Mouse (Mus musculus) stomach, embryonic 14.5 days (tissue): ENCODE measurements around the gene Jagn1. TPM values are rescaled to one million over a fixed set of nuclear protein-coding genes. Genes with fewer than 3 reads are reported as not detected.
A peak's percentile ranks its signal among the peaks of the same experiment; 100 is the strongest.

Source experiments
- ATAC-seq: fragments of 200-750 bp; cut with Nextera tagmentation; 2 replicates; pipeline ENCODE4 v1.8.0; 2017; ENCODE audit warnings: low read depth, moderate TSS enrichment; ENCODE audit not compliant: insufficient number of reproducible peaks, insufficient read depth, low FRiP score
- H3K27ac ChIP-seq: fragments of 300-500 bp; sonication (generic); 2 replicates; pipeline ENCODE4 v1.5.1; 2014; ENCODE audit warnings: mild to moderate bottlenecking, low read length, moderate library complexity, mixed read lengths
- H3K27me3 ChIP-seq: fragments of 300-500 bp; sonication (generic); 2 replicates; pipeline ENCODE4 v1.6.1; 2014; ENCODE audit warnings: low read length, control low read depth, mixed read lengths; ENCODE audit not compliant: control insufficient read depth, insufficient read depth
- H3K36me3 ChIP-seq: fragments of 300-500 bp; sonication (generic); 2 replicates; pipeline ENCODE4 v1.6.1; 2014; ENCODE audit warnings: mild to moderate bottlenecking, control low read depth, low read length, moderate library complexity, mixed read lengths; ENCODE audit not compliant: control insufficient read depth, insufficient read depth
- H3K4me1 ChIP-seq: fragments of 300-500 bp; sonication (generic); 2 replicates; pipeline ENCODE4 v1.6.1; 2014; ENCODE audit warnings: low read length, control low read depth, mixed read lengths; ENCODE audit not compliant: control insufficient read depth, insufficient read depth
- H3K4me2 ChIP-seq: fragments of 300-500 bp; sonication (generic); replicated peaks from 2 replicates; pipeline ENCODE4 v1.6.1; 2014; ENCODE audit warnings: low read depth, low read length, control low read depth
- H3K4me3 ChIP-seq: fragments of 300-500 bp; sonication (generic); 2 replicates; pipeline ENCODE4 v1.5.1; 2014; ENCODE audit warnings: low read depth, low read length, control low read depth
- H3K9ac ChIP-seq: fragments of 300-500 bp; sonication (generic); replicated peaks from 2 replicates; pipeline ENCODE4 v1.6.1; 2014; ENCODE audit warnings: low read depth, mild to moderate bottlenecking, control low read depth, low read length, moderate library complexity, mixed read lengths
- H3K9me3 ChIP-seq: fragments of 300-500 bp; sonication (generic); 2 replicates; pipeline ENCODE4 v1.6.1; 2016; ENCODE audit warnings: low read depth, low read length, control low read depth; ENCODE audit not compliant: control insufficient read depth
- WGBS: fragments of 180-500 bp; shearing (Covaris S2); extraction: QIAGEN DNeasy Blood & Tissue Kit; methylation state at CpG from one replicate; pipeline ENCODE4 v1.1.7; 2014; 5-methylcytosine and 5-hydroxymethylcytosine counted together
- microRNA-seq: library from miRNA; unstranded; fragments of <30 nt; microRNA quantifications from one replicate; pipeline ENCODE4, GENCODE M21; 2016
- polyA plus RNA-seq: library from polyadenylated mRNA; unstranded; fragments of >200 nt; fragmentation: Nextera tagmentation; extraction: Ambion mirVana; gene quantifications from 2 replicates; pipeline ENCODE4 v1.2.1, GENCODE M21; 2014

Jagn1 gene
- polyA plus RNA-seq, 1 experiment from 2014 or later = 78.6 TPM

DNA sequence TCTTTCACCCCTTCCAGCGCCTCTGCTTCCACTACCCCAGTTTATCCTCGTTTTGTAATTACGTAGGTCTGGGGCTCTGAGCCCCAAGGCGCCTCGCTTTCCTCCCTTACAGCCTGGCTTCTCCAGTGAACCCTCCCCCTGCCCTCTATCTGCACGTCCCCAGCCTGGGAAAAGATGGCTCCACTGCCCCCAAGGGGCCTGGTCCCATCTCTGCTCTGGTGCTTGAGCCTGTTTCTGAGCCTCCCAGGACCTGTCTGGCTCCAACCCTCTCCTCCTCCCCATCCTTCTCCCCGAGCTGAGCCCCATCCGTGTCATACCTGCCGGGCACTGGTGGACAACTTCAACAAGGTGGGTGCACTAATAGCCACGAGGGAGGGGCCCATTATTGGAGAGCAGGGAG lies 41.4 kb downstream of the Jagn1 start:
- H3K9me3 ChIP-seq = no peaks in the 10 kb centered on the region
- peak; percentile 25 for ATAC-seq

GRCm38 (mm10) chr6:113487125-113487576 lies 44.8 kb downstream of the Jagn1 start:
- Histone ChIP-seq H3K27ac (no peak overlapping the region), H3K9me3 (no peaks in the 10 kb centered on the region), H3K4me3 (no peak overlapping the region), H3K36me3 (no peaks in the 10 kb centered on the region), H3K9ac (no peak overlapping the region), H3K4me2 (no peak overlapping the region), H3K4me1 (0 out of 2 replicates have a peak, but pooled peaks cover 3% of the 10 kb centered on the region), H3K27me3 (0 out of 2 replicates have a peak, but pooled peaks cover 5% of the 10 kb centered on the region)
- WGBS = 58% methylated on average over 7 of the region's 7 CpGs
- no peak for ATAC-seq

More for the DNA sequence above, 41.4 kb downstream of the Jagn1 start:
- Histone ChIP-seq H3K36me3 (no peaks in the 10 kb centered on the region), H3K9ac (peak overlapping the region; percentile 31), H3K4me2 (peak overlapping the region; percentile 67), H3K4me1 (0 out of 2 replicates have a peak, but pooled peaks cover 3% of the 10 kb centered on the region), H3K27me3 (peaks cover 11% of the 10 kb centered on the region; the same call in 1 of the 2 replicates), H3K4me3 (peak overlapping the region; percentile 39), H3K27ac (no peak overlapping the region)
- WGBS = 8% methylated on average over 10 of the region's 10 CpGs

DNA sequence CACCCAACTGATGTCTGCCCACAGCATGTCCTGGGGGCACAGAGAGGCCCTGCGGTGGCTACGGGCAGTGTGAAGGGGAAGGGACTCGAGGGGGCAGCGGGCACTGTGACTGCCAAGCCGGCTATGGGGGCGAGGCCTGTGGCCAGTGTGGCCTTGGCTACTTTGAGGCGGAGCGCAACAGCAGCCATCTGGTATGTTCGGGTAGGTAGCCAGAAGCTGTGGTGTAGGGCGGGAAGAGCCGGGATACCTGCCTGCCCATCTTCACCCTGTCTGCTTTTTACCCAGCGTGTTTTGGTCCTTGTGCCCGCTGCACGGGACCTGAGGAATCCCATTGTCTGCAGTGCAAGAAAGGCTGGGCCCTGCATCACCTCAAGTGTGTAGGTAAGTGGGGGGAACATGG lies 47.0 kb downstream of the Jagn1 start:
- H3K4me1 ChIP-seq = no peaks in the 10 kb centered on the region
- ATAC-seq = no peak
- WGBS = 93% methylated on average over 14 of the region's 14 CpGs
- H3K9me3 ChIP-seq = no peaks in the 10 kb centered on the region
- H3K9ac ChIP-seq = no peak overlapping the region
- no peak overlapping the region for H3K4me3 ChIP-seq
- H3K36me3 ChIP-seq = no peaks in the 10 kb centered on the region
- no peaks in the 10 kb centered on the region for H3K27me3 ChIP-seq
- H3K27ac ChIP-seq = no peak overlapping the region
- no peak overlapping the region for H3K4me2 ChIP-seq

- Histone ChIP-seq H3K27ac (no peak overlapping the region), H3K9ac (no peak overlapping the region), H3K27me3 (peaks cover 6% of the 10 kb centered on the region; the same call in 1 of the 2 replicates), H3K4me1 (peaks cover 5% of the 10 kb centered on the region; the same call in 1 of the 2 replicates), H3K4me3 (no peak overlapping the region), H3K9me3 (no peaks in the 10 kb centered on the region), H3K4me2 (no peak overlapping the region), H3K36me3 (no peaks in the 10 kb centered on the region)
- ATAC-seq = no peak
- WGBS = 63% methylated on average over 24 of the region's 24 CpGs
Measured at GRCm38 (mm10) chr6:113492101-113492864, 49.9 kb downstream of the Jagn1 start.

DNA sequence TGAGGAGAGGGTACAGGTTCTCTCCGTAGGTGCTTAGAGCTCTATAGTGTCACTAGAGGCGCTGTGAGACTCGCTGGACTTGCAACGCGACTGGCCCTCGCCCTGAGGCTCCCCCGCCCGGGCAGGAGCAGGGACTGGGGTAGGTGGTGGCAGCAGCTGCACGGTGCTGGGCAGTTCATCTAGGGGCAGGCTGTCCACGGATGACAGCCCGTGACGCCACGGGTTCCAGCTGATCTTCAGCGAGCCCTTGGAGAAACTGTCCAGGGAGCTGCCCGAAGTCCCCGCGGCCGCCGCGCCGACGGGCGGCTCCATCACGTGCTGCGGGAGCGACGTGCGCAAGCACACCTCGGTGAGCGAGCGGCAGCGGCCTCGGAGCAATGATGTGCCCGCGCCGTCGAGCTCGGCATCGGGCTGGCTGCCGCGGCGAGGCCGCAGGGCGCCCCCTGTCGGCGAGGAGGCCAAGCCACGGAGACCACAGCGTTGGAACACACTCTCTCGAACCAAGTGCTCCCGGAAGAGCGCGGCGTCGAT lies 52.0 kb downstream of the Jagn1 start:
- Histone ChIP-seq H3K36me3 (no peaks in the 10 kb centered on the region), H3K4me1 (peaks cover 5% of the 10 kb centered on the region; the same call in 1 of the 2 replicates), H3K9ac (peak overlapping the region; percentile 28), H3K27ac (no peak overlapping the region), H3K4me2 (peak overlapping the region; percentile 70), H3K4me3 (peak overlapping the region; percentile 35), H3K27me3 (peaks cover 6% of the 10 kb centered on the region; the same call in 1 of the 2 replicates), H3K9me3 (no peaks in the 10 kb centered on the region)
- WGBS = under 1% methylated on average over 54 of the region's 54 CpGs
- ATAC-seq = peak; percentile 81

DNA sequence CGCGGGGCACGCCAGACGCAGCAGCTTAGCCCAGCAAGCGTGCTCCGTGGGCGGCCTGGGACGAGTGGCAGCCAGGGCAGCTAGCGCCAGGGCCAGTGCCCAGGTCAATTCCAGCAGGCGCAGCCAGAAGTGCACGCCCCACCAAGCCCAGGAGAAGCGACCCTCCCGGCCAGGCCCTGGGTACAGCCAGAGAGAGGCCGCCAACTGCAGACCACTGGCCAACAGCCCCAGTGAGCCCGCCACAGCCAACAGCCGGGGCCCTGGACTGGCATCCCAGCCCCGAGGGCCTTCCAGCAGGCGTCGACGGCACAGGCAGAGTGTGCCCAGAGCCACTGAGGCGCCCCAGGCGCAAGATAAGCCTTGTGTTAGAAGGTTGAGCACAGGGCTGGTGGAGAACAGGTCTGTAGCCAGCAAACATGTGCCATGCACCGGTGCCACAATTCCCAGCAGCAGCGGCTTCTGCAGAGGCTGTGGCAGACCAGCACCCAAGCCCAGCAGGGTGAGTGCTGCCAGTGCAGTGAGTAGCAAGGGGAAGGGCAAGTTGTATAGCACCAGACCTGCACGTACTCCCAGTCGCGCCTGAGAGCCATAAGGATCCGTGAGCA lies 52.8 kb downstream of the Jagn1 start:
- ATAC-seq = no peak
- Histone ChIP-seq H3K36me3 (no peaks in the 10 kb centered on the region), H3K4me1 (peaks cover 5% of the 10 kb centered on the region; the same call in 1 of the 2 replicates), H3K4me3 (peak overlapping the region; percentile 35; the same call in 1 of the 2 replicates), H3K9me3 (no peaks in the 10 kb centered on the region), H3K4me2 (peak overlapping the region; percentile 70), H3K27ac (no peak overlapping the region), H3K9ac (no peak overlapping the region), H3K27me3 (peaks cover 6% of the 10 kb centered on the region; the same call in 1 of the 2 replicates)
- WGBS = 45% methylated on average over 28 of the region's 28 CpGs

Small RNA genes within 50 kb of the gene (microRNA-seq; reads per million reads assigned to microRNA genes)
- gene Gm24387 = not detected

Other genes with a start within 250 kb of the Jagn1 start
- 0.87 and 1.8 TPM in 2 replicates for gene Lhfpl4, start 247.2 kb upstream of the Jagn1 start, polyA plus RNA-seq
- gene Mtmr14, start 204.7 kb upstream of the Jagn1 start, polyA plus RNA-seq = 31.6 and 33.2 TPM in 2 replicates
- 0.20 TPM in 1 of 2 replicates, not detected in the other for gene Cpne9, start 160.3 kb upstream of the Jagn1 start, polyA plus RNA-seq
- 20.1 and 21.1 TPM in 2 replicates for gene Brpf1, start 135.4 kb upstream of the Jagn1 start, polyA plus RNA-seq
- 14.7 and 18.0 TPM in 2 replicates for gene Ogg1, start 115.6 kb upstream of the Jagn1 start, polyA plus RNA-seq
- 102 and 107 TPM in 2 replicates for gene Camk1, start 98.6 kb upstream of the Jagn1 start, polyA plus RNA-seq
- 52.6 and 54.8 TPM in 2 replicates for gene Tada3, start 64.7 kb upstream of the Jagn1 start, polyA plus RNA-seq
- 222 and 230 TPM in 2 replicates for gene Arpc4, start 64.5 kb upstream of the Jagn1 start, polyA plus RNA-seq
- gene Ttll3, start 53.3 kb upstream of the Jagn1 start, polyA plus RNA-seq = 2.6 and 2.7 TPM in 2 replicates
- 20.2 and 20.3 TPM in 2 replicates for gene Rpusd3, start 23.2 kb upstream of the Jagn1 start, polyA plus RNA-seq
- gene Cidec, start 6.8 kb upstream of the Jagn1 start, polyA plus RNA-seq = 0.46 TPM in 1 of 2 replicates, not detected in the other
- 19.0 and 19.8 TPM in 2 replicates for gene Il17re, start 15.9 kb downstream of the Jagn1 start, polyA plus RNA-seq
- gene Il17rc, start 28.9 kb downstream of the Jagn1 start, polyA plus RNA-seq = 10.6 and 12.9 TPM in 2 replicates
- gene Creld1, start 40.7 kb downstream of the Jagn1 start, polyA plus RNA-seq = 16.0 and 20.5 TPM in 2 replicates
- gene Prrt3, start 59.4 kb downstream of the Jagn1 start, polyA plus RNA-seq = 0.48 and 0.61 TPM in 2 replicates
- 84.8 and 94.9 TPM in 2 replicates for gene Emc3, start 89.1 kb downstream of the Jagn1 start, polyA plus RNA-seq
- gene Fancd2, start 89.1 kb downstream of the Jagn1 start, polyA plus RNA-seq = 12.3 and 13.8 TPM in 2 replicates
- 0.28 and 0.82 TPM in 2 replicates for gene Fancd2os, start 158.1 kb downstream of the Jagn1 start, polyA plus RNA-seq
- gene Brk1, start 162.2 kb downstream of the Jagn1 start, polyA plus RNA-seq = 244 and 245 TPM in 2 replicates
- 43.5 and 50.5 TPM in 2 replicates for gene Vhl, start 181.4 kb downstream of the Jagn1 start, polyA plus RNA-seq
- 6.3 and 7.4 TPM in 2 replicates for gene Irak2, start 195.9 kb downstream of the Jagn1 start, polyA plus RNA-seq